Mouse (Mus musculus): ENCODE data around the gene BB287469. TPM values are rescaled to one million over a fixed set of nuclear protein-coding genes. Genes with fewer than 3 reads are reported as not detected.

Gene BB287469
- polyA plus RNA-seq, 1 experiment = not detected

Other genes with a start within 250 kb of the BB287469 start
- not detected in 2 replicates for gene Oog1, start 213.9 kb upstream of the BB287469 start, polyA plus RNA-seq (2012; rRNA removed)
- not detected in 2 replicates for gene Gm4027, start 197.7 kb upstream of the BB287469 start, polyA plus RNA-seq (2012; rRNA removed)
- gene Gm16381, start 172.0 kb upstream of the BB287469 start, polyA plus RNA-seq (2012; rRNA removed) = not detected in 2 replicates
- gene Gm21319, start 40.8 kb upstream of the BB287469 start, polyA plus RNA-seq (2012; rRNA removed) = not detected in 2 replicates
- not detected in 2 replicates for gene Gm21936, start 21.1 kb upstream of the BB287469 start, polyA plus RNA-seq (2012; rRNA removed)
- gene Gm2001, start 25.8 kb downstream of the BB287469 start, polyA plus RNA-seq (2012; rRNA removed) = not detected in 2 replicates
- gene Gm2016, start 57.5 kb downstream of the BB287469 start, polyA plus RNA-seq (2012; rRNA removed) = not detected in 2 replicates
- gene Gm2022, start 78.8 kb downstream of the BB287469 start, polyA plus RNA-seq (2012; rRNA removed) = not detected in 2 replicates
- gene Gm2035, start 103.3 kb downstream of the BB287469 start, polyA plus RNA-seq (2012; rRNA removed) = not detected in 2 replicates
- not detected in 2 replicates for gene Gm2042, start 137.5 kb downstream of the BB287469 start, polyA plus RNA-seq (2012; rRNA removed)
- gene Gm2075, start 195.3 kb downstream of the BB287469 start, polyA plus RNA-seq (2012; rRNA removed) = not detected in 2 replicates
- not detected in 2 replicates for gene Gm6803, start 202.2 kb downstream of the BB287469 start, polyA plus RNA-seq (2012; rRNA removed)
- gene Gm2056, start 210.4 kb downstream of the BB287469 start, polyA plus RNA-seq (2012; rRNA removed) = not detected in 2 replicates

All from cerebellum, adult 2 months (tissue).